Mouse (Mus musculus) cerebellum, adult 2 months (tissue): ENCODE results near the gene Unc5b.

Experiments used
- CTCF ChIP-seq: fragments of 200-500 bp; IDR thresholded peaks from 2 replicates; pipeline ENCODE4 v1.5.1; 2011; ENCODE audit warnings: low read depth, mild to moderate bottlenecking, control low read depth, low read length, moderate library complexity, borderline replicate concordance; ENCODE audit not compliant: insufficient read depth
- POLR2A ChIP-seq: fragments of 200-500 bp; IDR thresholded peaks from 2 replicates; pipeline ENCODE4 v1.6.1; 2011; ENCODE audit warnings: low read length, control low read depth, borderline replicate concordance; ENCODE audit not compliant: insufficient read depth

- TF ChIP-seq POLR2A (no peak), CTCF (no peak)
Measured at GRCm38 (mm10) chr10:60813606-60814005, 17.8 kb downstream of the Unc5b start.
